Mouse (Mus musculus) layer of hippocampus, adult 2 months (tissue): Measurements from ENCODE around the gene Olfr1342. TPM values are rescaled to one million over a fixed set of nuclear protein-coding genes. Genes with fewer than 3 reads are reported as not detected.

Source experiments
- DNase-seq, 2 experiments: peaks; one replicate each; pipeline ENCODE4 v3.0.0; 2022; ENCODE audit warnings: low spot score in 2 of 2
- H3K27ac ChIP-seq: fragments of 200-600 bp; 2 replicates; pipeline ENCODE4 v1.8.1; 2022
- H3K4me3 ChIP-seq: fragments of 200-600 bp; 2 replicates; pipeline ENCODE4 v1.8.1; 2022; ENCODE audit warnings: mild to moderate bottlenecking
- CTCF ChIP-seq: fragments of 200-600 bp; conservative IDR thresholded peaks from 2 replicates; pipeline ENCODE4 v1.8.1; 2022; ENCODE audit warnings: antibody characterized with exemption, mild to moderate bottlenecking, moderate library complexity
- total RNA-seq, 2 experiments: library from RNA; stranded (reverse); gene quantifications; 2 replicates each; pipeline ENCODE4 v1.2.3; 2021

Olfr1342 gene
- total RNA-seq, 2 experiments from 2014 or later: not detected

- TF ChIP-seq CTCF: peak; percentile 96
- Histone ChIP-seq H3K4me3 (no peak overlapping the region), H3K27ac (no peak overlapping the region)
- peak; percentile 47 to 81 for DNase-seq
Observed at GRCm38 (mm10) chr4:118645234-118645633, 47.3 kb downstream of the Olfr1342 start.

DNA sequence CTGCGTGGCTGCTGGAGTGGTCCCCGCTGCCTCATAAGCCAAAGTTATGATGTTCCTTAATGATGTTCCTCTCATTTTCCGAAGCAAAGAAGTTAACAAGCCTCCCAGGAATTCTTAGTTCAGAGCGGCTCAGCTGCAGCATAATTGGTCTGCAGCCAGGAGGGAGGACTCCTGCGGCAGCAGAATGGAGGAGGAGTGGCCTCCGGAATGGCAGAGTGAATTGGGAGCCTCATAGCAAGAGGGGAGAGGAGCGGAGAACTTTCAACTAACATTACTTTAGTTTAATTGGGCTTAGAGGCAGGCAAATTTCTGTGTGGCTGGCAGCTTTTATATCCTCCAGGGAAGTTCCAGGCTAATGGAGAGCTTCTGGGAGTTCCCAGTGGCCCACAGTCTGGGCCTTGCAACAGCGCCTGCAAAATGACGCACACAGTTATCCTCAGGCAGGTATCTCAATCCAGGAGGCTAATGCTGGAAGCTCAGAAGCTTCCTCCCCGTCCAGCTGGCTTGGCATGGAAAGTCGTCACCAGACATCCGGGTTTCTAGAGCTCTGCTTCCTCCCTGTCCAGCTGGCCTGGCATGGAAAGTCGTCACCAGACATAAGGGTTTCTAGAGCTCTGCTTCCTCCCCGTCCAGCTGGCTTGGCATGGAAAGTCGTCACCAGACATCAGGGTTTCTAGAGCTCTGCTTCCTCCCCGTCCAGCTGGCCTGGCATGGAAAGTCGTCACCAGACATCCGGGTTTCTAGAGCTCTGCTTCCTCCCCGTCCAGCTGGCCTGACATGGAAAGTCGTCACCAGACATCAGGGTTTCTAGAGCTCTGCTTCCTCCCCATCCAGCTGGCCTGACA, 50.0 kb downstream of the Olfr1342 start:
- no peak for DNase-seq
- TF ChIP-seq CTCF: no peak
- Histone ChIP-seq H3K4me3 (no peak overlapping the region), H3K27ac (no peak overlapping the region)

Other genes starting within 250 kb of the Olfr1342 start
- under 1 TPM in 1 of 2 experiments, not detected in 1; 0.20 TPM for gene Mpl, start 235.2 kb downstream of the Olfr1342 start, total RNA-seq
- gene Tie1, start 202.7 kb downstream of the Olfr1342 start, total RNA-seq: 1 to 10 TPM; 7.0 to 9.3 TPM
- gene 2610528J11Rik, start 165.8 kb downstream of the Olfr1342 start, total RNA-seq: not detected
- 1 to 10 TPM; 5.7 to 6.1 TPM for gene Tmem125, start 148.7 kb downstream of the Olfr1342 start, total RNA-seq
- under 1 TPM; 0.56 to 0.72 TPM for gene Cfap57, start 72.0 kb downstream of the Olfr1342 start, total RNA-seq
- gene Ebna1bp2, start 72.0 kb downstream of the Olfr1342 start, total RNA-seq: 10 to 100 TPM; 56.5 to 58.8 TPM
- not detected for gene Olfr62, start 33.8 kb downstream of the Olfr1342 start, total RNA-seq
- gene Olfr1341, start 10.8 kb upstream of the Olfr1342 start, total RNA-seq: not detected
- gene Olfr1340, start 27.4 kb upstream of the Olfr1342 start, total RNA-seq: not detected
- not detected for gene Olfr1339, start 39.4 kb upstream of the Olfr1342 start, total RNA-seq
- not detected for gene Olfr1338, start 66.0 kb upstream of the Olfr1342 start, total RNA-seq
- gene Olfr1337, start 89.8 kb upstream of the Olfr1342 start, total RNA-seq: not detected
- not detected for gene Olfr1335, start 117.2 kb upstream of the Olfr1342 start, total RNA-seq
- not detected for gene Olfr1333, start 143.5 kb upstream of the Olfr1342 start, total RNA-seq
- gene Olfr1331, start 171.9 kb upstream of the Olfr1342 start, total RNA-seq: not detected
- gene Olfr1330, start 195.8 kb upstream of the Olfr1342 start, total RNA-seq: not detected
- not detected for gene Olfr1329, start 224.7 kb upstream of the Olfr1342 start, total RNA-seq
- not detected for gene Olfr1328, start 245.9 kb upstream of the Olfr1342 start, total RNA-seq